Mouse (Mus musculus): ENCODE measurements around the gene Gm45208. TPM values are rescaled to one million over a fixed set of nuclear protein-coding genes. Genes with fewer than 3 reads are reported as not detected.
A peak's percentile ranks its signal among the peaks of the same experiment; 100 is the strongest.

Gene Gm45208
- polyA plus RNA-seq (2014; fragmentation: Nextera tagmentation; extraction: Ambion mirVana) = not detected in 2 replicates

- DNase-seq (ENCODE audit: low spot score) = peak; percentile 72
- H3K27me3 ChIP-seq (ENCODE audit: control insufficient read depth, insufficient read depth, low read length) = no peaks in the 10 kb centered on the region
- no peaks in the 10 kb centered on the region for H3K4me1 ChIP-seq (replicated peaks; ENCODE audit: control insufficient read depth, insufficient read depth, low read length)
- H3K27ac ChIP-seq (ENCODE audit: low read depth, low read length) = peak within 1 kb of the TSS; percentile 12; the same call in 1 of the 2 replicates
- H3K9me3 ChIP-seq (ENCODE audit: control insufficient read depth, low read length) = no peaks in the 10 kb centered on the region
- WGBS = 23% methylated on average over 22 of the region's 22 CpGs
- H3K4me2 ChIP-seq (replicated peaks; ENCODE audit: low read depth, low read length) = peak within 1 kb of the TSS; percentile 66
- no peaks in the 10 kb centered on the region for H3K36me3 ChIP-seq (ENCODE audit: control insufficient read depth, insufficient read depth, low read length)
- peak; percentile 90 for ATAC-seq (ENCODE audit: low FRiP score)
- H3K9ac ChIP-seq (ENCODE audit: low read depth, low read length) = peak within 1 kb of the TSS; percentile 32; the same call in 1 of the 2 replicates
- peak within 1 kb of the TSS; percentile 48 for H3K4me3 ChIP-seq (ENCODE audit: low read depth, low read length)
Measured at GRCm38 (mm10) chrX:7721514-7722281, at the start of gene Gm45208. Gm45208 (plus strand) TSS chrX:7722245.

- H3K4me2 ChIP-seq (replicated peaks; ENCODE audit: low read depth, low read length) = no peak overlapping the region
- H3K36me3 ChIP-seq (ENCODE audit: control insufficient read depth, insufficient read depth, low read length) = no peaks in the 10 kb centered on the region
- H3K4me1 ChIP-seq (replicated peaks; ENCODE audit: control insufficient read depth, insufficient read depth, low read length) = no peaks in the 10 kb centered on the region
- 51% methylated on average over 6 of the region's 6 CpGs for WGBS
- H3K9me3 ChIP-seq (ENCODE audit: control insufficient read depth, low read length) = no peaks in the 10 kb centered on the region
- H3K27ac ChIP-seq (ENCODE audit: low read depth, low read length) = no peak overlapping the region
- H3K9ac ChIP-seq (ENCODE audit: low read depth, low read length) = no peak overlapping the region
- DNase-seq (ENCODE audit: low spot score) (no peak), ATAC-seq (ENCODE audit: low FRiP score) (no peak)
- no peaks in the 10 kb centered on the region for H3K27me3 ChIP-seq (ENCODE audit: control insufficient read depth, insufficient read depth, low read length)
- H3K4me3 ChIP-seq (ENCODE audit: low read depth, low read length) = no peak overlapping the region
Measured at GRCm38 (mm10) chrX:7672739-7673138, 49.3 kb upstream of the Gm45208 start.

- no peaks in the 10 kb centered on the region for H3K36me3 ChIP-seq (ENCODE audit: control insufficient read depth, insufficient read depth, low read length)
- H3K9ac ChIP-seq (ENCODE audit: low read depth, low read length) = no peak overlapping the region
- no peaks in the 10 kb centered on the region for H3K4me1 ChIP-seq (replicated peaks; ENCODE audit: control insufficient read depth, insufficient read depth, low read length)
- H3K4me3 ChIP-seq (ENCODE audit: low read depth, low read length) = no peak overlapping the region
- no peaks in the 10 kb centered on the region for H3K9me3 ChIP-seq (ENCODE audit: control insufficient read depth, low read length)
- no peak overlapping the region for H3K27ac ChIP-seq (ENCODE audit: low read depth, low read length)
- no peaks in the 10 kb centered on the region for H3K27me3 ChIP-seq (ENCODE audit: control insufficient read depth, insufficient read depth, low read length)
- no peak overlapping the region for H3K4me2 ChIP-seq (replicated peaks; ENCODE audit: low read depth, low read length)
- 30% methylated on average over 12 of the region's 12 CpGs for WGBS
- no peak for DNase-seq (ENCODE audit: low spot score)
- no peak for ATAC-seq (ENCODE audit: low FRiP score)
Measured at GRCm38 (mm10) chrX:7673578-7674281, 48.3 kb upstream of the Gm45208 start.

- H3K27ac ChIP-seq (ENCODE audit: low read depth, low read length) = no peak overlapping the region
- DNase-seq (ENCODE audit: low spot score) = peak; percentile 16
- H3K4me2 ChIP-seq (replicated peaks; ENCODE audit: low read depth, low read length) = peak overlapping the region; percentile 11
- 33% methylated on average over 28 of the region's 28 CpGs for WGBS
- no peaks in the 10 kb centered on the region for H3K36me3 ChIP-seq (ENCODE audit: control insufficient read depth, insufficient read depth, low read length)
- no peak overlapping the region for H3K9ac ChIP-seq (ENCODE audit: low read depth, low read length)
- no peak overlapping the region for H3K4me3 ChIP-seq (ENCODE audit: low read depth, low read length)
- H3K9me3 ChIP-seq (ENCODE audit: control insufficient read depth, low read length) = no peaks in the 10 kb centered on the region
- no peaks in the 10 kb centered on the region for H3K4me1 ChIP-seq (replicated peaks; ENCODE audit: control insufficient read depth, insufficient read depth, low read length)
- no peak for ATAC-seq (ENCODE audit: low FRiP score)
- no peaks in the 10 kb centered on the region for H3K27me3 ChIP-seq (ENCODE audit: control insufficient read depth, insufficient read depth, low read length)
Measured at GRCm38 (mm10) chrX:7674284-7675000, 47.6 kb upstream of the Gm45208 start.

- Histone ChIP-seq H3K4me3 (ENCODE audit: low read depth, low read length) (no peak overlapping the region), H3K27ac (ENCODE audit: low read depth, low read length) (no peak overlapping the region), H3K27me3 (ENCODE audit: control insufficient read depth, insufficient read depth, low read length) (no peaks in the 10 kb centered on the region), H3K9me3 (ENCODE audit: control insufficient read depth, low read length) (no peaks in the 10 kb centered on the region), H3K36me3 (ENCODE audit: control insufficient read depth, insufficient read depth, low read length) (no peaks in the 10 kb centered on the region), H3K4me1 (replicated peaks; ENCODE audit: control insufficient read depth, insufficient read depth, low read length) (no peaks in the 10 kb centered on the region), H3K9ac (ENCODE audit: low read depth, low read length) (no peak overlapping the region), H3K4me2 (replicated peaks; ENCODE audit: low read depth, low read length) (peak overlapping the region; percentile 11)
- no peak for DNase-seq (ENCODE audit: low spot score)
- ATAC-seq (ENCODE audit: low FRiP score) = no peak
- WGBS = 38% methylated on average over 10 of the region's 10 CpGs
Measured at GRCm38 (mm10) chrX:7675001-7675380, 47.1 kb upstream of the Gm45208 start.

- Histone ChIP-seq H3K36me3 (ENCODE audit: control insufficient read depth, insufficient read depth, low read length) (no peaks in the 10 kb centered on the region), H3K9ac (ENCODE audit: low read depth, low read length) (no peak overlapping the region), H3K4me3 (ENCODE audit: low read depth, low read length) (no peak overlapping the region), H3K4me1 (replicated peaks; ENCODE audit: control insufficient read depth, insufficient read depth, low read length) (no peaks in the 10 kb centered on the region), H3K27ac (ENCODE audit: low read depth, low read length) (no peak overlapping the region), H3K27me3 (ENCODE audit: control insufficient read depth, insufficient read depth, low read length) (no peaks in the 10 kb centered on the region), H3K9me3 (ENCODE audit: control insufficient read depth, low read length) (no peaks in the 10 kb centered on the region), H3K4me2 (replicated peaks; ENCODE audit: low read depth, low read length) (no peak overlapping the region)
- ATAC-seq (ENCODE audit: low FRiP score) (no peak), DNase-seq (ENCODE audit: low spot score) (no peak)
- 40% methylated on average over 3 of the region's 3 CpGs for WGBS
Measured at GRCm38 (mm10) chrX:7678986-7679385, 43.1 kb upstream of the Gm45208 start.

GRCm38 (mm10) chrX:7679405-7680056 lies 42.5 kb upstream of the Gm45208 start:
- Histone ChIP-seq H3K9me3 (ENCODE audit: control insufficient read depth, low read length) (no peaks in the 10 kb centered on the region), H3K4me1 (replicated peaks; ENCODE audit: control insufficient read depth, insufficient read depth, low read length) (no peaks in the 10 kb centered on the region), H3K36me3 (ENCODE audit: control insufficient read depth, insufficient read depth, low read length) (no peaks in the 10 kb centered on the region), H3K27ac (ENCODE audit: low read depth, low read length) (no peak overlapping the region), H3K27me3 (ENCODE audit: control insufficient read depth, insufficient read depth, low read length) (no peaks in the 10 kb centered on the region), H3K4me3 (ENCODE audit: low read depth, low read length) (peak overlapping the region; percentile 12; the same call in 1 of the 2 replicates), H3K9ac (ENCODE audit: low read depth, low read length) (no peak overlapping the region), H3K4me2 (replicated peaks; ENCODE audit: low read depth, low read length) (peak overlapping the region; percentile 36)
- 22% methylated on average over 27 of the region's 27 CpGs for WGBS
- ATAC-seq (ENCODE audit: low FRiP score) = peak; percentile 89
- peak; percentile 93 for DNase-seq (ENCODE audit: low spot score)

- Histone ChIP-seq H3K9ac (ENCODE audit: low read depth, low read length) (no peak overlapping the region), H3K9me3 (ENCODE audit: control insufficient read depth, low read length) (no peaks in the 10 kb centered on the region), H3K4me3 (ENCODE audit: low read depth, low read length) (peak overlapping the region; percentile 12; the same call in 1 of the 2 replicates), H3K27ac (ENCODE audit: low read depth, low read length) (no peak overlapping the region), H3K4me1 (replicated peaks; ENCODE audit: control insufficient read depth, insufficient read depth, low read length) (no peaks in the 10 kb centered on the region), H3K4me2 (replicated peaks; ENCODE audit: low read depth, low read length) (peak overlapping the region; percentile 36), H3K27me3 (ENCODE audit: control insufficient read depth, insufficient read depth, low read length) (no peaks in the 10 kb centered on the region), H3K36me3 (ENCODE audit: control insufficient read depth, insufficient read depth, low read length) (no peaks in the 10 kb centered on the region)
- peak; percentile 51; the same call in 1 of the 2 replicates for ATAC-seq (ENCODE audit: low FRiP score)
- DNase-seq (ENCODE audit: low spot score) = no peak
- 25% methylated on average over 12 of the region's 12 CpGs for WGBS
Measured at GRCm38 (mm10) chrX:7680057-7680412, 42.0 kb upstream of the Gm45208 start.

All from hindbrain, embryonic 11.5 days (tissue).